Mouse (Mus musculus) adipocyte (in vitro differentiated cells): ENCODE data around the gene Ppp1r1b.

Source experiments
- DNase-seq: peaks from one replicate; pipeline ENCODE4 v3.0.0-alpha.2; 2016; ENCODE audit warnings: low spot score

The Ppp1r1b gene

DNA sequence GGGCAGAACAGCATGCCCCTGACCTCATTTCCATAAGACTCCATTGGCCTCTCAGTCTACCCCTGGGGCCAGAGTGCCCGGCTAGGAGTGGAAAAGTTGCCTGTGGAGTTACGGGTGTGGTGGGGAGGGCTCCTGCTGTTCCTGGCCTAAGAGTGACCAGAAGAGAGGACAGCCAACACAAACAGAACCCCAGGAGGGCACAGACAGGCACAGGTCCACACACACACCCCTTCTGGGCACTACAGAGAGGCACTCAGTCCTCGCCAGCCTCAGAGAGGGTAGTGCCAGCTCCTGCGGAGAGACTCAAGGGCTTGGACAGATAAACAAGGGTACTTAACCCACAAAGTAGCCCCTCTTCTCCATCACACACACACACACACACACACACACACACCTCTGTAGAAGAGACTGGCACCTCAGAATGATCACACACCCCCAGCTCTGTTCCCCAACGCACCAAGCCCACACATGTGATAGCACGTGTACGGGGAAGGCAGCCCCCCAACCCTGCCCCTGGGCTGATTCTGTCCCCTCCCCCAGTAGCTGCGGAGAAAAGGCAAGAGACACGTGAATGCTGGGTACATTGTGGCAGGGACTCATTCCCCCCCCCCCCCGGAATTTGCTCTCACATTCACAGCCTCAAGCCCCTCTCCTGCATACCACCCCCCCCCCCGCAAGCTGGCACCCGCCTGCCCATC lies 670 bp upstream of the Ppp1r1b start:
- DNase-seq, result no peak

DNA sequence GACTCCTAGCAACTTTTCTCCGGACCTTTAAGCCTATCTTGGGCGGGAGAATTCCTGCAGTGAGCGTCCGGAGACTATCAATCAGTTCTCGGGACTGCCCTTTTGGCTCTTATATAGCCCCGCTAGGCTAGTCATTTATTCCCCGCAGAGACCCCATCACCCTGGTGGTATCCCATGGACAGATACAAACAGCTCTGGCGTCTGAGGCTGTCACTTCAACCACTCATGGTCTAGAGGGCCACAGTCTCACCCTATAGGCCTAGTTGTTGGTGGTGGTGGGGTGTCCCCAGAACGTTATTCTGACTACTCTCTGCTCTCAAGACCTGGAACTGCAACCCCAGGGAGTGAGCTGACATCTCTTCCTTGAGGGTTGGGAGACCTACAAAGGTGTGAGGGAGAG lies 1.1 kb downstream of the Ppp1r1b start:
- no peak for DNase-seq

GRCm38 (mm10) chr11:98352272-98352990 lies 4.2 kb downstream of the Ppp1r1b start:
- DNase-seq, result no peak

- no peak for DNase-seq
Observed at GRCm38 (mm10) chr11:98353651-98354211, 5.5 kb downstream of the Ppp1r1b start.

GRCm38 (mm10) chr11:98354445-98354844 lies 6.2 kb downstream of the Ppp1r1b start:
- no peak for DNase-seq

- peak; percentile 70 for DNase-seq
Observed at GRCm38 (mm10) chr11:98355732-98356299, 7.6 kb downstream of the Ppp1r1b start.

- DNase-seq, result peak; percentile 32
Observed at GRCm38 (mm10) chr11:98356625-98357394, 8.6 kb downstream of the Ppp1r1b start.

- DNase-seq, result no peak
Observed at GRCm38 (mm10) chr11:98357396-98358160, 9.4 kb downstream of the Ppp1r1b start.

- peak; percentile 95 for DNase-seq
Observed at GRCm38 (mm10) chr11:98358161-98359083, 10.2 kb downstream of the Ppp1r1b start, which contains the start of gene Stard3. Gene Stard3, plus strand, starts transcription at chr11:98358368.

DNA sequence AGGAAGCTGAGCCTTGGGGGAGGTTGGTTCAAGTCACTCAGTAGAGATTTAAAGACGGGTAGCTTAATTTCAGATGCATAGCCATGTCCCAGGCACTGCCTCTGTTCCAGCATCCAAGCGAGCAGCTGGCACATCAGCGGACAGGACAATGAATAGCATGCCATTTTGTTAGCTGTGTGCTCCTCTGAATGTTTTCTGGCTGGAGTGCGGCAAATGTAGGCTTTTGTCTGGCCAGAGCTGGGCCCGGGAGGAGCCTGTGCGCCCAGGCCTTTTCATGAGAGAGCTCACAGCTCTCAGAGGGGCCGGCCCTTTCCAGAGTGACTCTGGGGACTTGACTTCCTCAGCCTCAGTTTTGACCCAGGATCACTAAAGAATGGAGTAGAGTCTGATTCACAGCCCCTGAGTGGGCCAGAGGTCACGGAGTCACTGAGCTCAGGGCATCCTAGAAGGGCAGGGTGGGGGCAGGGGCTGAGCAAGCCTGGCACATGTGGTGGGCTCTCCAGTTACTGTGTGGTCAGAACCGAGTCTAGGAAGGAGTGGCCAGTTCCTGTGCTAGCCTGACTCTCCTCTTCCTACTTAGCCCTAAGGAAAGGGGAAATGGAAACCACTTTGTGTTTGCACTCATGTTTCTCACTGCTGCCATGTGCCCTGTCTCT lies 12.8 kb downstream of the Ppp1r1b start:
- DNase-seq, result no peak

DNA sequence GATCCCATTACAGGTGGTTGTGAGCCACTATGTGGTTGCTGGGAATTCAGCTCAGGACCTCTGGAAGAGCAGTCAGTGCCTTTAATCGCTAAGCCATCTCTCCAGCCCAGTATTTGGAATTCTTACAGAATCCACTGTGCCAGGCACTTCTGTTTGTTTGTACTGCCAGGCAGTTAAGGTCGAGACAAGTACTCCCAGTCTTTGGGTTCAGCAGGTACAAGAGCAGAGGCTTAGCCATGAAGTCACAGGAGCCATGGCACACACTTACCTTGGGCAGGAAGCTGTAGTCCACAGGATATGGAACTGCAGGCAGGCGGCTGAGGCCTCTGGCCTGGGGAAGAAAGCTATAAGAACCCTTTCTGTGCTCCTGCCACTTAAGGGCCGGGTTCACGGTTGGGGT lies 15.6 kb downstream of the Ppp1r1b start:
- no peak for DNase-seq

DNA sequence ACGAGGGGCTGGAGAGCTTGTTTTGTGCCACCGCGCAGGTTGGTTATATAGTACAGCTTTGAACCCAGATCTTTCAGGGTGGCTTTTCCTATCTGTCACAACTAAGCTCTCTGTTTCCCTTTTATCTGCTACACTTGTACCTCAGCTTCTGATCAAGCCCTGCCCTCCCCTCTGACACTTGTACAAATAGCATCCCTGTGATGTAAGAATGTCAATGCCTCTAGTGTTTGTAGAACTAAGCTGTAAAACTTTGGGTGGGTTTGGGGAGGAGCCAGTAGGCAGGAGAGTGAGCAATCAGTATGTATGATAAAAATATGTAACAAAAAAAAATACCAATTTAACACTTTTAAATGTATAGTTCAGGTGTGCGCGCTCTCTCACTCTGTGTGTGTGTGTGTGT lies 16.2 kb downstream of the Ppp1r1b start:
- no peak for DNase-seq

- no peak for DNase-seq
Observed at GRCm38 (mm10) chr11:98366290-98366689, 18.1 kb downstream of the Ppp1r1b start.

- DNase-seq, result no peak
Observed at GRCm38 (mm10) chr11:98367171-98367862, 19.1 kb downstream of the Ppp1r1b start.

GRCm38 (mm10) chr11:98367863-98368186 lies 19.6 kb downstream of the Ppp1r1b start:
- no peak for DNase-seq

DNA sequence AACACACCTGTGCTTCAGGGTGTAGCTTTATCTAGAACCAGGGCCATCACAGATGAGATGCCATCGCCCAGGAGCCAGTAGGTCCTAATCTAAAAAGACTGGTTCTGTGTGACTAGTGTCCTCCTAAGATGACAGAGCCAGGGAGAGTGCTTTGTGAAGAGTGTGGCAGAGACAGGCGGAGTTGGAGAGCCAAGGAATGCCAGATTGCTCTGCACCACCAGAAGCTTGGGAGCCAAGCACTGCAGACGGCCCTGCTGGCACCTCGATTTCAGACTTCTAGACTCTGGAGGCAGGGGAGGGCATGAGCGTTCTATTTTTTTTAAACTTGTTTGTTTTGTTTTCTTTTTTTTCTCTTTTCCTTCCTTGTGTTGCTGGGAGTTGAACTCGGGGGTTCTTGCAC lies 21.1 kb downstream of the Ppp1r1b start:
- no peak for DNase-seq

DNA sequence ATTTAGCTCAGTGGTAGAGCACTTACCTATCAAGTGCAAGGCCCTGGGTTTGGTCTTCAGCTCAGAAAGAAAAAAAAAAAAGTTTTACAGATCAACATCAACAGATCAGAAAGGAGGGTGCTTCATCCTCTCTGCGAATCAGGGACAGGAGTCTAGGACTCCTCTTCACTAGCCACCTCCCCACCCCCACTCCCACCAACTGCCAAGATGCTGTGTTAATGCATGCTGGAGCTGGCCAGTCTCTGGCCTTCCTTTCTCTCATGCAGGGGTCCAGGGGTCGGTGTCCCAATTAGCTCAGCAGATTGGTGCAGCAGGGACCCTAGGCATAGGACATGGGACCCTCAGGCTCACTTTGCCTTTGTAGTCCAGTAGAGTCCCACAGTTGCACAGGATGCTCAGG lies 22.4 kb downstream of the Ppp1r1b start:
- DNase-seq, result no peak

- no peak for DNase-seq
Observed at GRCm38 (mm10) chr11:98371556-98372240, 23.5 kb downstream of the Ppp1r1b start.

GRCm38 (mm10) chr11:98372406-98372805 lies 24.2 kb downstream of the Ppp1r1b start:
- DNase-seq, result peak; percentile 80
